Mouse (Mus musculus) ZHBTc4 (cell line): ENCODE measurements around the gene Syt3.
A peak's percentile ranks its signal among the peaks of the same experiment; 100 is the strongest.

ENCODE experiments used
- DNase-seq: peaks from one replicate; pipeline ENCODE4 v3.0.0-alpha.2; 2011; ENCODE audit warnings: low read depth, low spot score

Syt3 gene

DNA sequence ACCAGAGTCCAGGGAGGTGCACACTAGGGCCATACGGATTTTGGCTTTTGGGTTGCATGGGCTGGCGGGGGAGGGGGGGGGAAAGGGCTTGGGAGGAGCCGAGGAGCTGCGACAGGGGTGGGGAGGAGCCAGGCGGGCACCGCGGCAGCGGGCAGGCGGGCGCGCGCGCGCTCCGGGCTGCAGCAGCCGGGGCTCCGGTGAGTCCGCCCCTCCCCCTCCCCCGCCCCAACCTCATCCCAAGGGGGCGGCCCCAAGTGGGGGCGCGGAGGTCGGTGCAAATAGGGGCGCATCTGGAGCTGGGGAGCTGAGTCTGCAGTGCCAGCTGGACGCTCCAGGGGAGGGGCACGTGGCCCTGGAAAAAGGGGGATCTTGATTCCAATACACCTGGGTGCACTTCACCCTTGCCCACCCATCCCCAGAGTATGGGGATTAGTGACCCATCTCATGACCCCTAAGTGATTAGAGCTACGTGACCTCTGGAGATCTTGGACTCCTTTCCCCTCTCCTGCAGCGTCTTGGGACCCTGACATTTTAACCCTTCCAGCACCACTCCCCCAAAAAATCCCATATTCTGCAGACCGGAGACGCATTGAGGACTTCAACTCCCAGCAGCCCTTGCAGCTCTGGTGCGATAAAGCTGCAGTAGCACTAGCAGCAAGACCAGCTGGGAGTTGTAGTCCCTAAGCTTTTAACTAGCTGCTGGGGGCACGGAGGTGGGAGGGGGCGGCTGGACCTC lies at the start of gene Syt3:
Gene Syt3 (plus strand): TSS at position 123 of the 736 bp plus-strand sequence.
- peak; percentile 75 for DNase-seq

DNA sequence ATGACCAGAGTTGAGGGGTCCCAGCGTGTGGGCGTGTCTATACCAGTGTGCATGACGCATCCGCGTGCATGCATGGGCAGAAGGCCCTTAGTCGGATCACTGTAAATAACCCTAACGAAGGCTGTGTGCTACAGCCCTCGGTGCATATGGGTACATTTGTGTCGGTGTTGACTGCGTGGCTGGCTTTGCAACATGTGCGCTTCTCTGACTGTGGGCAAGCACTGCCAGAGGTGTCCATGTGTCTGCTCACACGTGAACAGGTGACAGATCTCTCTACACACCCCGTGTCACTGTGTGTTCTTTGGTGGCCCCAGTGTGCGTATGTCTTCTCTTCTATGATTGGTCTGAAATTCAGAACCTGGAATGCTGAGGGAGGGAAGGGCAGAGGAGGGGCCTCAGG lies 49.8 kb upstream of the Syt3 start:
- no peak for DNase-seq

DNA sequence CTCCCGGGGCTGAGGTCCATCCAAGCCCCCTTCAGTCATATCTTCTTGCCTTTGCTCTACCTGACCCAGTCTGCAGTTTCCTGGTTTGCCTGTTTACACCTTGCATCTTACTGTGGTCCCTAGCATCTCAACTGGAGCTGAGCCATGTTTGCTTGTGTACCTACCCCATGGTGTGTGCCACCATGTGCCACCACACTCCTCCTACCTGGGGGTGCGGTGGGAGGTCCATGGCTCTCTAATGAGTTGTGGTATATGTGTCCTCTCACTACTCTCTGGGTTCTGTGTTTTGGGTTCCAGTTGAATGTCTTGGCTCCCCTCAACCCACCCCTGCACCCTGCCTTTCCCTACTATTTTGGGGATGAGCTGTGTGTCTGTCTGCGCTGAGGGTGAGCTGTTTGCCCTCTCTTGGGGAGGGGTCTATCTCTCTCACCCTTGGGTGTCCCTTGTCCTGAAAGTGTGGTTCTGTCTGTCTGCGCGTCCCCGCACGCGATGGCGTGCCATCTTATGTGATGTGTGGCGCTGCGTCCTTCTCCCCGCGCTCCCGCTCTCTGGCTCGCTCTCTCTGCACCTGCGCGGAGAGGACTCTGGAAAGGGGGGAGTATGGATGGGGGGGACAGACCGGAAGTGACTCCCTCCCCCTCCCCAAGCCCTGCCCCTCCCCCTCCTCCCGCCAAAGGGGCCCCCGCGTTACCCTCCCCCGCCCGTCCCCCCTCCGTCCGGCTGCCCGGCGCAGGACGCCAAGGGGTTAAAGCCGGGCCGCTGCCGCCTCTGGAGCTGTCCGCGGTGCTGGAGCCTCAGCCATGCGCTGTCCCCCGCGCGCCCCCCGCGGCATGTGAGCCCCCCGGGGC lies 48.6 kb upstream of the Syt3 start:
- peak; percentile 53 for DNase-seq

DNA sequence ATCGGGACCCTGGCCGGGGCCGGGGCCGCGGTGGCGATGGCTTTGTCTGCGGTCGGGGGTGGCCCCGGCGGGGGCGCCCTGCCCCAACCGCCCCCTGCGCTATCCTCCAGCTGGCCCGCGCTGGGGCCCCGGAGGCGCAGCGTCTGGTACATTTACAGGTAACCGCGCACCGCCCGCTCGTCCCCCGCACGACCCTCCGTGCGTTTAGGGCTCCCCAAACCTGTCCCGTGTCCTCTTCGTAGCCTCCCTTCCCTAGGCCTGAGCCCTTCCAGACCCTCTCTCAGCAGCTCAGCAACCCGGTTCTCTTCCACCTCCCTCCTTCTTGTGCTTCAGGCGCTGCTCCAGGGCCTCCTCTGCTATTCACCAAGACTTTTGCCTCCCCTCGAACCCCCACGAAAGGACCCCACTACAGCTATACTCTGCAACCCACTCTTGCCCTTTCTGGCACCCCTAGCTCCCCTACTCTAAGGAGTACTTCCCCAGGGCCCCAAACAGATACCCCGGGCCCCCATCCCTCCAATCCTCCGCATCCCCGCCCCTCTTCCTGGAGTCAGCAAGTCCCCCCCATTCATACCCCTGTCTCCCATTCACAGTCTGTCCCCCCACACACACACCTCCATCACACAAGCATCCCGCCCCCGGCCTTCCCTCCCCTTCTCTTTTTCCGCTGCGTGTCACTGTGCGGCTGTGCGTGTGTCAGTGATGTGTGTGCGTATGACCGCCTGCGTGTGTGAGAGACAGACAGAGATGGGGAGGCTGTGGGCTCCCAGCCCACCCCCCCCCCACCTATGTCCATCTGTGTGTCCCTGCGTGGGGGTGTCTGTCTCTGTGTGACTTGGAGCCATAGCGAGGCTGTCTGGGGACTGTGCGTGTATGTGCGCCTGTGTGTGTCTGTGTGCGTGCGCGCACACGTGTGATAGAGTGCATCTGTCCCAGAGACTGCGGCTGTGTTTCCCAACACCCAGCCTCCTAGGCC lies 47.6 kb upstream of the Syt3 start:
- DNase-seq: peak; percentile 62

DNA sequence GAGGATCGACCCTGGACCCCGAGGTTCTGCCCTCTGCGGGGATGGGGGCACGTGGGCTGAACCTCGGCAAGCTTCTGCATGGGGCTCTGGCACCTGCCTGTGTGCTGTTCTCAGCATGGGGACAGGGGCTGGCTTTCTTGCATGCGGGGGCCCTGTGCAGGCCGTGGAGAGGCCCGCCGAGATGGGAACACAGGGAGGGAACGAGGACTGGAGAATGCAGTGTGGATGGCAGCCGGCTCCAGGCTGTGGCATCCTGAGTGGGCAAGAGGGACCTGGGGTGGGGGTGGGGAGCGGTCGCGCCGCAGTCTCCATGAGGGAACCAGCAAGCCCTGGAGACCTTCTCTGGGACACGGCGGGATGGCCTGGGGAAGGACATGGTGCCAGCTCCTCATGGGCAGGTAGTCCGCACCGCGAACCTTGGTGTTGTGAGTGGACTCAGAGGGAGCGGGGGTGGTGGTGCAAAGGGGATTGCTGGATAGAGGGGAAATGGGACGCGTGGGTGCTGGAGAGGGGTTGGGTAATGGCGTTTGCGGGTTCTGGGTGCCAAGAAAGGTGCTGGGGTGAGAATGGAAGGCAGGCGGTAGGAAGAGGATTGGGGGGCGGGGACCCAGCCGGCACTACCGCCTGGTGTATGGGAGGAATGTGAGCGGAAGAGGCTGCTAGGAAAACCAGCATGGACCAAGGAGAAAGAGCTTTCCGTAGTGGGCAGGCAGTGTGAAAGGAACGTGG lies 46.6 kb upstream of the Syt3 start:
- no peak for DNase-seq

DNA sequence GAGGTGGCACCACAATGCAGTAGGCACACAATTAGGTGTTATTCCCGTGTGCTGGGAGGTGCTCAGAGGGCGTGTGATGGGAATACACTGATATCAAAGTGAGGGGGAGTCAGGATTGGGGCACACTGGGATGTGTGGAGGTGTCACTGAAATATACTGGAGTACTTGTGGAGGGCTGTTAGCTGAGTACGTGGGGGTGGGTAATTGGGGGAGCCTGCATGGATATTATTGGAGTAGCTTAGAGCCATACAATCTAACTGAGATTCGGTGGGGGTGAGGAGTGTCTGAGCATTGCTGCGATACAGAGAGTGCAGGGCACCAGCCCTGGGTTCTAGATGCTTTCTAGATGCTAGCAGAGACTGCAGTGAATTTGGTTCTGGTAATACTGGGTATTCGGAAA lies 43.7 kb upstream of the Syt3 start:
- DNase-seq: no peak

DNA sequence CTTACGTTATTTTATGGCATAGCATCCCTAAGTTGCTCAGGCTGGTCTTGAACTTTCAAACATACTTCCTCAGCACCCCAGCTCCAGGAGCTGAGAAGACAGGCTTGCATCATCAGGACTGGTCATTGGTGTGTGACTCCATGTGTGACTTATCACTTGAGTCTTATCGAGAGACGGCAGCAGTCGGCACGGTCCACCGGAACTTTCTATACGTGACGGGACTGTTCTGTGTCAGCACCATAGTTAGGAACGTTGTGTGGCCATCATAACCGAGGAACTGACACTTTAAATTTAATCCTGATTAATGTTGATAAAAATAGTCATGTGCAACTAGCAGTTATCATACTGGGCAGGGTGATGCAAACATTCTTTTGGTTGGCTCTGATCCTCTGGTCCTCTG lies 42.8 kb upstream of the Syt3 start:
- DNase-seq: no peak

DNA sequence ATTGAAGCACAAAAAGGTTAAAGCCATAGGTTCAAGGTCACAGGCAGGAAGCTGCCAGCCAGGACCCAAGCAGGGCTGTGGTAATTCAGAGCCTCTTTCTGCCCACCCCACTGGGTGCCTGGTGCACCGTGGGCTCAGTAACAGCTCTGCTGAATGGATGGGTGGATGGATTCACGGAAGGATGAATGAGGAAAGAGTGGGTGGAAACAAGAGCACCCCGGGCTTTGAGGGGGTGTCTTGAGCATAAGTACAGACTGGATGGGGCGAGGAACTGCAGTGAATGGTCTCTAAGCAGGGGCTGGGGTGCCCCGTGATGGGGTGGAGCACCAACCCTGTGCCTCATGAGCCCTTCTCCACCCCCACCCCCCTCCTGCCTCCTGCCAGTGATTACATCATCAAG lies 42.2 kb upstream of the Syt3 start:
- DNase-seq: no peak

DNA sequence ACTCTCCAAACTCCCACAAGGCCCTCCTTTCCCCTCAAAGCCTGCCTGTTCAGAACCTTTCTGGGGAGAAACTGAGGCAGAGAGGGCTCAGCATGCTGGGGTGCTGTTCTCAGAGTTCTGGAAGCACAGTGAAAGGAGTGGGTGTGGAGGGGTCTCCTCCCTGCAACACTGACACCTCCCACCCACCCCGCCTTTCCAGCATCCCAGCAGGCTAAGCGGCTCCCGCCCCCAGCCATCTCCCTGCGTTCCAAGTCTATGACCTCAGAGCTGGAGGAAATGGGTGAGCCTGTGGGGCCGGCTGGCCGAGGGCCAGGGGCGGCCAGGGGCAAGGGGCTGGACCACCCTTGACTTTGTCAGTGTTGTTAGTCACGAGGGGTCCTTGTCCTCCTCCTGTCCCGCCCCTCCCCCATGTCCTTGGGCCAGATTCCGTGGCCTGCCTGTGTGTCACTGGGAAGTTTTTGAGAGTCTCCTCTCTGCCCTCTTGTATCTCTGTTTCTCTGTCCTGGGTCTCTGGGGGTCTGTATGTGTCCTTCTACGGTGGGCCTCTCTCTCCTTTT lies 40.4 kb upstream of the Syt3 start:
- peak; percentile 53 for DNase-seq

DNA sequence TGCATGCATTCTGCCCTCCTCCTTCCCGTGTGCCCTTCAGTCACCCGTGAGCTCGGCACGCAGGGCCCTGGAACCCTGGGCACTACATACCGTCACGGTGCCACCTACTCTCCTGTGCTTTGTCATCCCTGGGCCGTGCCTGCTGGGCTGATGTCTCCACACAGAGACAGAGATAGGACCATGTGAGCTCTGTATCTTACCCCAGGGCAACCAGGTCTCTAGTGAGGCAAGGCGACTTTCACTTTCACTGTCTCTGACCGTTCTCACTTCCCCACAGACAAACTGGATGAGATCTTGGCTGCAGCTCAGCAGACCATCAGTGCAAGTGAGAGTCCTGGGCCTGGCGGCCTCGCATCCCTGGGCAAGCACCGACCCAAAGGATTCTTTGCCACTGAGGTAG lies 39.3 kb upstream of the Syt3 start:
- DNase-seq: no peak

DNA sequence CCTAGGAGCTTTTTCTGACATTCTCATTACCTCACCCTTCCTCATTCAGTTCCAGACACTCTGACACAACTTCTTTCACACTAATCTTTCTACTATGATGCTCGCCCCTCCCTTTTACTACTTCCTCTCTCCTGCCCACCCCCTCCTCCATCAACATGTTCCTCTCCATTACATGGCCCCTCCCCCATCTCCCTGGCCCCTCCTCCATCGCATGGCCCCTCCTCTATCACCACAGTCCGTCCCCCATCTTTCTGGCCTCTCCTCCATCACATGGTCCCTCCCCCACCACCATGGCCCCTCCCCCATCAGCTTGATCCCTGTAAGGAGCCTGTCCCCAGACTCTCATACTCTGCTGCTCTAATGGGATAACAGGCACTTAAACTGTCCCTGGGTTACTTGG lies 34.9 kb upstream of the Syt3 start:
- peak; percentile 91 for DNase-seq

DNA sequence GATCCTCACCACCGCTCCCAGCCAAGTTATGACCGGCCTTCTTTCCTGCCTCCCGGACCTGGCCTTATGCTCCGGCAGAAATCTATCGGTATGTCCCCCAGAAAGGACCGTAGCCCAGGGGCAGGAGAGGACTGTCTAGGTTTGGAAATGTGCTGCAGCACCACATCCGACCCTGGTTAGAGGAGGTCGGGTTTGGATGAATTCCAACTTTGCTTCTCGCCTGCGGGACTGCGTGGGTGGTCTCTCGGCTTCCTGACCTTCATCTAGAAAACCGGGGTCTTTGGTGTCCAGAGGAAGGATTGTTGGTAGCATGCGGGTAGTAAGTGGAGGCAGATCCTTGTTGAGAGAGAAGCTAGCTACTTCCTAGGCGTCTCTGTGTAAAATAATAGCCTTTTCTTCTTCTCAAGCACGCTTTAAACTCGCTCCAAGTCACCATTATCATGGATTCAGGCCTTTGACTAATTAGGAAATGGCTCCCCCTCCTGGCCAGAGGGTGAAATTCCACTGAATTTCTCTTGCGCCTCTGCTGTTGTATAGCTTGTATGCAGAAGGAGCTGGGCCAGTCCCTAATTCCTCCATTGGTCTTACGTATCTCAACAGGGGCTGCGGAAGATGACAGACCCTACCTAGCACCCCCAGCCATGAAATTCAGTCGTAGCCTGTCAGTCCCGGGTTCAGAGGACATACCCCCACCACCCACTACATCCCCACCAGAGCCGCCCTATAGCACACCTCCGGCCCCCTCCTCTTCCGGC lies 32.8 kb upstream of the Syt3 start:
- peak; percentile 93 for DNase-seq

DNA sequence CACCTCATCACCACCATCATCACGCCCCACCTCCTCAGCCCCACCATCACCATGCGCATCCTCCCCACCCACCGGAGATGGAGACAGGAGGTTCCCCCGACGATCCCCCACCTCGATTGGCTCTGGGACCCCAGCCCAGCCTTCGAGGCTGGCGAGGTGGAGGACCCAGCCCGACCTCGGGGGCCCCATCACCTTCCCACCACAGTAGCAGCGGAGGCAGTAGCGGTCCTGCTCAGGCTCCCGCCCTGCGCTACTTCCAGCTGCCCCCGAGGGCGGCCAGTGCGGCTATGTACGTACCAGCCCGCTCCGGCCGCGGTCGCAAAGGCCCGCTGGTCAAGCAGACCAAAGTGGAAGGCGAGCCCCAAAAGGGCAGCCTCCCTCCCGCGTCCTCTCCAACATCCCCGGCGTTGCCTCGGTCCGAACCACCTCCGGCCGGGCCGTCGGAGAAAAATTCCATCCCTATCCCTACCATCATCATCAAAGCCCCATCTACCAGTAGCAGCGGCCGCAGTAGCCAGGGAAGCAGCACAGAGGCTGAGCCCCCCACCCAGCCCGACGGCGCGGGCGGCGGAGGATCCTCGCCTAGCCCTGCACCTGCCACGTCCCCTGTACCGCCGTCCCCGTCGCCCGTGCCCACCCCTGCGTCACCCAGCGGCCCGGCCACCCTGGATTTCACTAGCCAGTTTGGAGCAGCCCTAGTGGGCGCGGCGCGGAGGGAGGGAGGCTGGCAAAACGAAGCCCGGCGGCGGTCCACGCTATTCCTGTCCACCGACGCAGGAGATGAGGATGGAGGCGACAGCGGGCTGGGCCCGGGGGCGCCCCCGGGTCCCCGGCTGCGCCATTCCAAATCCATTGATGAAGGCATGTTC lies 31.8 kb upstream of the Syt3 start:
- DNase-seq: no peak

DNA sequence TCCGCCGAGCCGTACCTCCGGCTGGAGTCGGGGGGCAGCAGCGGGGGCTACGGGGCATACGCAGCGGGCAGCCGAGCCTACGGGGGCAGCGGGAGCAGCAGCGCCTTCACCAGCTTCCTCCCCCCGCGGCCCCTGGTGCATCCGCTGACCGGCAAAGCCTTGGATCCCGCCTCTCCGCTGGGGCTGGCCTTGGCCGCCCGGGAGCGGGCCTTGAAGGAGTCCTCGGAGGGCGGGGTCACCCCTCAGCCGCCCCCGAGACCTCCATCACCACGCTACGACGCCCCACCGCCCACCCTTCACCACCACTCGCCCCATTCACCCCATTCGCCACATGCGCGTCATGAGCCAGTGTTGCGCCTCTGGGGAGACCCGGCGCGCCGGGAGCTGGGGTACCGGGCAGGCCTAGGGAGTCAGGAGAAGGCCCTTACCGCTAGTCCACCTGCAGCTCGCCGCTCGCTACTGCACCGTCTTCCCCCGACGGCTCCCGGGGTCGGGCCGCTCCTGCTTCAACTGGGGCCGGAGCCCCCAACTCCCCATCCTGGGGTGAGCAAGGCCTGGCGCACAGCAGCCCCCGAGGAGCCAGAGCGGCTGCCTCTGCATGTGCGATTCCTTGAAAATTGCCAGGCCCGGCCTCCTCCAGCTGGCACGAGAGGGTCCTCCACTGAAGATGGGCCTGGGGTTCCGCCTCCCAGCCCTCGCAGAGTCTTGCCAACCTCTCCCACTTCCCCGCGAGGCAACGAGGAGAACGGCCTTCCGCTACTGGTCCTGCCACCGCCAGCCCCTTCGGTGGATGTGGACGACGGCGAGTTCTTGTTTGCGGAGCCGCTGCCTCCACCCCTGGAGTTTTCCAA lies 30.9 kb upstream of the Syt3 start:
- peak; percentile 32 for DNase-seq

DNA sequence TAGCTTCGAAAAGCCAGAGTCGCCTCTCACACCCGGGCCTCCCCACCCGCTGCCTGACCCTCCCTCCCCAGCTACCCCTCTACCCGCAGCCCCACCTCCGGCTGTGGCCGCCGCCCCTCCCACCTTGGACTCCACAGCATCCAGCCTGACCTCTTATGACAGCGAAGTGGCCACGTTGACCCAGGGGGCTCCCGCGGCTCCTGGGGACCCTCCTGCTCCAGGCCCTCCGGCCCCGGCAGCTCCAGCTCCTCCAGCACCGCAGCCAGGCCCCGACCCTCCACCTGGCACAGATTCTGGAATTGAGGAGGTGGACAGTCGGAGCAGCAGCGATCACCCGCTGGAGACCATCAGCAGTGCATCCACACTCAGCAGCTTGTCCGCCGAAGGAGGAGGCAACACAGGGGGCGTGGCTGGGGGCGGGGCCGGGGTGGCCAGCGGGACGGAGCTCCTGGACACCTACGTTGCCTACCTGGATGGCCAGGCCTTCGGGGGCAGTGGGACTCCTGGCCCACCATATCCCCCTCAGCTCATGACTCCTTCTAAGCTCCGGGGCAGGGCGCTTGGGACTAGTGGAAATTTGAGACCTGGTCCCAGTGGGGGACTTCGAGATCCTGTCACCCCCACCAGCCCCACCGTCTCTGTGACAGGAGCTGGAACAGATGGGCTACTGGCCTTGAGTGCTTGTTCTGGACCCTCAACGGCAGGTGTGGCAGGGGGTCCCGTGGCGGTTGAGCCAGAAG lies 30.1 kb upstream of the Syt3 start:
- DNase-seq: no peak

DNA sequence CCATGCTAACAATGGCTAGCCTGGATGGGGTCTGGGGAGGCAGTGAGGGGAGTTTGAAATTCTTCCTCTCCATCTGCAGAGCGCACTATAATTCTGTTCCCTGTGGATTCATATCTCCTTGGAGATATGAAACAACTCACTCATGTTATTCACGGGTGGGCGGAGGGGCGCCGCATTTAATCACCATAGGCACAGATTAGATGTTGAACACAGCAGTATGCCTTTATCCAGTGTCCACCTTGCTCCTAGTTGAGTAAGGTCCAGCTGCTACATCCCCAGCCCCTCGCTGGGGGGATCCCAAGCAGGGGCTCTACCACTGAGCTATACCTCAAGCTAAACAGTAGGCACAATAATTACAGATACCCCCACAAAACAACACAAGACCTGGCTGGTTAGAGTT lies 28.5 kb upstream of the Syt3 start:
- no peak for DNase-seq
